Mouse (Mus musculus) heart, embryonic 16.5 days (tissue): Measurements from ENCODE around the gene Plxna4. TPM values are rescaled to one million over a fixed set of nuclear protein-coding genes. Genes with fewer than 3 reads are reported as not detected.

Source experiments
- ATAC-seq: fragments of 200-750 bp; cut with Nextera tagmentation; replicated peaks from 2 replicates; pipeline ENCODE4 v1.8.0; 2017; ENCODE audit warnings: moderate number of reproducible peaks; ENCODE audit not compliant: insufficient read depth, low FRiP score; ENCODE audit errors: extremely low read depth
- H3K27ac ChIP-seq: fragments of 300-500 bp; sonication (generic); 2 replicates; pipeline ENCODE4 v1.5.1; 2014; ENCODE audit warnings: mild to moderate bottlenecking, low read length, control low read depth, moderate library complexity
- H3K27me3 ChIP-seq: fragments of 300-500 bp; sonication (generic); 2 replicates; pipeline ENCODE4 v1.6.1; 2014; ENCODE audit warnings: low read length, mixed read lengths; ENCODE audit not compliant: control insufficient read depth, insufficient read depth
- H3K36me3 ChIP-seq: fragments of 300-500 bp; sonication (generic); 2 replicates; pipeline ENCODE4 v1.6.1; 2014; ENCODE audit not compliant: control insufficient read depth, insufficient read depth
- H3K4me1 ChIP-seq: fragments of 300-500 bp; sonication (generic); 2 replicates; pipeline ENCODE4 v1.6.1; 2014; ENCODE audit warnings: low read length, mixed read lengths; ENCODE audit not compliant: control insufficient read depth, insufficient read depth
- H3K4me2 ChIP-seq: fragments of 300-500 bp; sonication (generic); 2 replicates; pipeline ENCODE4 v1.6.1; 2014; ENCODE audit warnings: low read depth, mild to moderate bottlenecking, control low read depth, low read length
- H3K4me3 ChIP-seq: fragments of 300-500 bp; sonication (generic); 2 replicates; pipeline ENCODE4 v1.5.1; 2014; ENCODE audit warnings: mild to moderate bottlenecking, control low read depth, low read length
- H3K9ac ChIP-seq: fragments of 300-500 bp; sonication (generic); 2 replicates; pipeline ENCODE4 v1.6.1; 2014; ENCODE audit warnings: low read length, control low read depth
- H3K9me3 ChIP-seq: fragments of 300-500 bp; sonication (generic); replicated peaks from 2 replicates; pipeline ENCODE4 v1.6.1; 2016; ENCODE audit warnings: low read length; ENCODE audit not compliant: control insufficient read depth
- WGBS: fragments of 180-500 bp; shearing (Covaris S2); extraction: QIAGEN DNeasy Blood & Tissue Kit; methylation state at CpG from one replicate; pipeline ENCODE4 v1.1.7; 2014; 5-methylcytosine and 5-hydroxymethylcytosine counted together
- polyA plus RNA-seq: library from polyadenylated mRNA; unstranded; fragments of >200 nt; fragmentation: Nextera tagmentation; extraction: Ambion mirVana; gene quantifications from 2 replicates; pipeline ENCODE4 v1.2.1, GENCODE M21; 2015

Gene Plxna4
- polyA plus RNA-seq, 1 experiment from 2014 or later = 3.7 TPM

GRCm38 (mm10) chr6:32456641-32457040 lies 131.4 kb downstream of the Plxna4 start:
- no peak for ATAC-seq
- H3K36me3 ChIP-seq = no peaks in the 10 kb centered on the region
- no peak overlapping the region for H3K27ac ChIP-seq
- WGBS = 69% methylated on average over 3 of the region's 3 CpGs
- no peak overlapping the region for H3K9ac ChIP-seq
- H3K4me1 ChIP-seq = peaks cover 11% of the 10 kb centered on the region
- no peaks in the 10 kb centered on the region for H3K27me3 ChIP-seq
- H3K4me2 ChIP-seq = no peak overlapping the region
- no peaks in the 10 kb centered on the region for H3K9me3 ChIP-seq
- no peak overlapping the region for H3K4me3 ChIP-seq

- Histone ChIP-seq H3K9me3 (no peaks in the 10 kb centered on the region), H3K9ac (no peak overlapping the region), H3K4me2 (no peak overlapping the region), H3K36me3 (no peaks in the 10 kb centered on the region), H3K4me3 (no peak overlapping the region), H3K4me1 (peaks cover 11% of the 10 kb centered on the region), H3K27me3 (no peaks in the 10 kb centered on the region), H3K27ac (no peak overlapping the region)
- no peak for ATAC-seq
Observed at GRCm38 (mm10) chr6:32451851-32452250, 136.1 kb downstream of the Plxna4 start.

- H3K4me3 ChIP-seq = no peak overlapping the region
- no peak for ATAC-seq
- peaks cover 19% of the 10 kb centered on the region for H3K4me1 ChIP-seq
- H3K27ac ChIP-seq = no peak overlapping the region
- H3K4me2 ChIP-seq = no peak overlapping the region
- no peaks in the 10 kb centered on the region for H3K9me3 ChIP-seq
- H3K27me3 ChIP-seq = no peaks in the 10 kb centered on the region
- H3K9ac ChIP-seq = no peak overlapping the region
- 67% methylated on average over 8 of the region's 8 CpGs for WGBS
- H3K36me3 ChIP-seq = no peaks in the 10 kb centered on the region
Observed at GRCm38 (mm10) chr6:32449237-32449963, 138.6 kb downstream of the Plxna4 start.

GRCm38 (mm10) chr6:32448787-32449186 lies 139.2 kb downstream of the Plxna4 start:
- H3K4me1 ChIP-seq = peaks cover 19% of the 10 kb centered on the region
- no peak for ATAC-seq
- H3K27ac ChIP-seq = no peak overlapping the region
- 82% methylated on average over 3 of the region's 3 CpGs for WGBS
- no peak overlapping the region for H3K4me3 ChIP-seq
- H3K9ac ChIP-seq = no peak overlapping the region
- H3K9me3 ChIP-seq = no peaks in the 10 kb centered on the region
- no peaks in the 10 kb centered on the region for H3K27me3 ChIP-seq
- H3K36me3 ChIP-seq = no peaks in the 10 kb centered on the region
- H3K4me2 ChIP-seq = no peak overlapping the region

GRCm38 (mm10) chr6:32446276-32446675 lies 141.7 kb downstream of the Plxna4 start:
- H3K9me3 ChIP-seq = no peaks in the 10 kb centered on the region
- peaks cover 19% of the 10 kb centered on the region for H3K4me1 ChIP-seq
- H3K27ac ChIP-seq = no peak overlapping the region
- H3K9ac ChIP-seq = no peak overlapping the region
- H3K36me3 ChIP-seq = no peaks in the 10 kb centered on the region
- no peak overlapping the region for H3K4me2 ChIP-seq
- H3K4me3 ChIP-seq = no peak overlapping the region
- no peaks in the 10 kb centered on the region for H3K27me3 ChIP-seq
- 78% methylated on average over 4 of the region's 4 CpGs for WGBS
- ATAC-seq = no peak

GRCm38 (mm10) chr6:32445246-32445645 lies 142.7 kb downstream of the Plxna4 start:
- ATAC-seq = no peak
- peaks cover 17% of the 10 kb centered on the region for H3K4me1 ChIP-seq
- H3K27ac ChIP-seq = no peak overlapping the region
- no peak overlapping the region for H3K4me3 ChIP-seq
- H3K9me3 ChIP-seq = no peaks in the 10 kb centered on the region
- H3K9ac ChIP-seq = no peak overlapping the region
- no peaks in the 10 kb centered on the region for H3K36me3 ChIP-seq
- H3K4me2 ChIP-seq = no peak overlapping the region
- 30% methylated on average over 2 of the region's 2 CpGs for WGBS
- no peaks in the 10 kb centered on the region for H3K27me3 ChIP-seq

- no peak for ATAC-seq
- Histone ChIP-seq H3K27ac (no peak overlapping the region), H3K4me1 (peaks cover 14% of the 10 kb centered on the region), H3K27me3 (no peaks in the 10 kb centered on the region), H3K4me3 (no peak overlapping the region), H3K36me3 (no peaks in the 10 kb centered on the region), H3K9me3 (no peaks in the 10 kb centered on the region), H3K9ac (no peak overlapping the region), H3K4me2 (no peak overlapping the region)
- 85% methylated on average over 2 of the region's 2 CpGs for WGBS
Observed at GRCm38 (mm10) chr6:32444393-32444792, 143.6 kb downstream of the Plxna4 start.

GRCm38 (mm10) chr6:32443679-32444078 lies 144.3 kb downstream of the Plxna4 start:
- no peak overlapping the region for H3K4me3 ChIP-seq
- no peaks in the 10 kb centered on the region for H3K27me3 ChIP-seq
- WGBS = 90% methylated on average over 1 of the region's 1 CpGs
- H3K36me3 ChIP-seq = no peaks in the 10 kb centered on the region
- H3K27ac ChIP-seq = no peak overlapping the region
- no peak overlapping the region for H3K9ac ChIP-seq
- no peak overlapping the region for H3K4me2 ChIP-seq
- no peak for ATAC-seq
- H3K4me1 ChIP-seq = peaks cover 14% of the 10 kb centered on the region
- no peaks in the 10 kb centered on the region for H3K9me3 ChIP-seq

GRCm38 (mm10) chr6:32439434-32439833 lies 148.6 kb downstream of the Plxna4 start:
- WGBS = 53% methylated on average over 2 of the region's 2 CpGs
- H3K36me3 ChIP-seq = no peaks in the 10 kb centered on the region
- H3K4me3 ChIP-seq = no peak overlapping the region
- H3K4me2 ChIP-seq = no peak overlapping the region
- no peak for ATAC-seq
- H3K9me3 ChIP-seq = no peaks in the 10 kb centered on the region
- H3K27me3 ChIP-seq = no peaks in the 10 kb centered on the region
- H3K4me1 ChIP-seq = peaks cover 26% of the 10 kb centered on the region
- H3K9ac ChIP-seq = no peak overlapping the region
- no peak overlapping the region for H3K27ac ChIP-seq
